Mouse (Mus musculus) stomach, postnatal 0 days (tissue): Measurements from ENCODE around the gene Wdtc1.

Experiments
- CTCF ChIP-seq: IDR thresholded peaks from 2 replicates; pipeline ENCODE4 v1.5.1; 2016; ENCODE audit warnings: antibody characterized with exemption, low read depth, mild to moderate bottlenecking, moderate library complexity
- EP300 ChIP-seq: optimal IDR thresholded peaks from 2 replicates; pipeline ENCODE3; 2016; ENCODE audit warnings: antibody characterized with exemption

- TF ChIP-seq CTCF (peak; percentile 64), EP300 (no peak)
These were observed 5.7 kb downstream of the Wdtc1 start for GRCm38 (mm10) chr4:133347624-133348023.
